Mouse (Mus musculus) liver, embryonic 16.5 days (tissue): ENCODE results near the gene Art5. TPM values are rescaled to one million over a fixed set of nuclear protein-coding genes. Genes with fewer than 3 reads are reported as not detected.

Experiments
- ATAC-seq: fragments of 200-750 bp; cut with Nextera tagmentation; 2 replicates; pipeline ENCODE4 v1.8.0; 2017; ENCODE audit warnings: low read depth, mild to moderate bottlenecking, moderate number of reproducible peaks, moderate library complexity
- H3K27ac ChIP-seq: fragments of 300-500 bp; sonication (generic); 2 replicates; pipeline ENCODE4 v1.5.1; 2014; ENCODE audit warnings: mild to moderate bottlenecking, low read length
- H3K27me3 ChIP-seq: fragments of 300-500 bp; sonication (generic); 2 replicates; pipeline ENCODE4 v1.6.1; 2014; ENCODE audit warnings: low read depth, low read length, mixed read lengths; ENCODE audit not compliant: control insufficient read depth, insufficient read depth
- H3K36me3 ChIP-seq: fragments of 300-500 bp; sonication (generic); 2 replicates; pipeline ENCODE4 v1.6.1; 2014; ENCODE audit warnings: mild to moderate bottlenecking; ENCODE audit not compliant: control insufficient read depth, insufficient read depth
- H3K4me1 ChIP-seq: fragments of 300-500 bp; sonication (generic); 2 replicates; pipeline ENCODE4 v1.6.1; 2014; ENCODE audit warnings: low read depth, low read length, mixed read lengths; ENCODE audit not compliant: control insufficient read depth
- H3K4me2 ChIP-seq: fragments of 300-500 bp; sonication (generic); 2 replicates; pipeline ENCODE4 v1.6.1; 2014; ENCODE audit warnings: low read depth, low read length, mixed read lengths
- H3K4me3 ChIP-seq: fragments of 300-500 bp; sonication (generic); 2 replicates; pipeline ENCODE4 v1.5.1; 2014; ENCODE audit warnings: low read depth, mild to moderate bottlenecking, low read length
- H3K9ac ChIP-seq: fragments of 300-500 bp; sonication (generic); 2 replicates; pipeline ENCODE4 v1.6.1; 2014; ENCODE audit warnings: low read depth, low read length
- H3K9me3 ChIP-seq: fragments of 300-500 bp; sonication (generic); replicated peaks from 2 replicates; pipeline ENCODE4 v1.6.1; 2016; ENCODE audit warnings: low read length; ENCODE audit not compliant: control insufficient read depth
- WGBS: fragments of 180-500 bp; shearing (Covaris S2); extraction: QIAGEN DNeasy Blood & Tissue Kit; methylation state at CpG from one replicate; pipeline ENCODE4 v1.1.7; 2014; ENCODE audit not compliant: insufficient replicate concordance; 5-methylcytosine and 5-hydroxymethylcytosine counted together
- polyA plus RNA-seq: library from polyadenylated mRNA; unstranded; fragments of >200 nt; fragmentation: Nextera tagmentation; extraction: Ambion mirVana; gene quantifications from 2 replicates; pipeline ENCODE4 v1.2.1, GENCODE M21; 2015

Gene Art5
- polyA plus RNA-seq, result 0.22 and 0.23 TPM in 2 replicates

GRCm38 (mm10) chr7:102109171-102109570 is at the start of gene Art5:
Art5 (minus strand) TSS chr7:102109489.
- Histone ChIP-seq H3K4me1 (no peaks in the 10 kb centered on the region; the same call in 1 of the 2 replicates), H3K4me2 (no peak within 1 kb of the TSS), H3K36me3 (no peaks in the 10 kb centered on the region), H3K27ac (no peak within 1 kb of the TSS), H3K9me3 (no peaks in the 10 kb centered on the region), H3K9ac (no peak within 1 kb of the TSS), H3K4me3 (no peak within 1 kb of the TSS), H3K27me3 (no peaks in the 10 kb centered on the region)
- ATAC-seq, result no peak
- 55% methylated on average over 7 of the region's 7 CpGs for WGBS

GRCm38 (mm10) chr7:102153691-102154090 is 44.4 kb upstream of the Art5 start:
- H3K27me3 ChIP-seq, result no peaks in the 10 kb centered on the region
- no peak for ATAC-seq
- peaks cover 35% of the 10 kb centered on the region for H3K36me3 ChIP-seq
- no peak overlapping the region for H3K27ac ChIP-seq
- H3K4me3 ChIP-seq, result no peak overlapping the region
- no peak overlapping the region for H3K9ac ChIP-seq
- H3K9me3 ChIP-seq, result no peaks in the 10 kb centered on the region
- 78% methylated on average over 5 of the region's 5 CpGs for WGBS
- H3K4me1 ChIP-seq, result no peaks in the 10 kb centered on the region
- H3K4me2 ChIP-seq, result no peak overlapping the region

GRCm38 (mm10) chr7:102137898-102138297 is 28.6 kb upstream of the Art5 start:
- Histone ChIP-seq H3K9ac (no peak overlapping the region), H3K4me3 (no peak overlapping the region), H3K27me3 (no peaks in the 10 kb centered on the region), H3K27ac (no peak overlapping the region), H3K9me3 (no peaks in the 10 kb centered on the region), H3K36me3 (peaks cover 51% of the 10 kb centered on the region), H3K4me1 (no peaks in the 10 kb centered on the region), H3K4me2 (no peak overlapping the region)
- ATAC-seq, result no peak
- 88% methylated on average over 5 of the region's 5 CpGs for WGBS

- peaks cover 51% of the 10 kb centered on the region for H3K36me3 ChIP-seq
- no peak overlapping the region for H3K4me3 ChIP-seq
- 66% methylated on average over 1 of the region's 1 CpGs for WGBS
- no peak overlapping the region for H3K9ac ChIP-seq
- H3K9me3 ChIP-seq, result no peaks in the 10 kb centered on the region
- H3K4me2 ChIP-seq, result no peak overlapping the region
- H3K27me3 ChIP-seq, result no peaks in the 10 kb centered on the region
- H3K27ac ChIP-seq, result no peak overlapping the region
- no peak for ATAC-seq
- no peaks in the 10 kb centered on the region for H3K4me1 ChIP-seq
Observed at GRCm38 (mm10) chr7:102137464-102137863, 28.2 kb upstream of the Art5 start.

GRCm38 (mm10) chr7:102132395-102132794 is 23.1 kb upstream of the Art5 start:
- no peak overlapping the region for H3K4me2 ChIP-seq
- no peak for ATAC-seq
- 89% methylated on average over 4 of the region's 4 CpGs for WGBS
- H3K9me3 ChIP-seq, result no peaks in the 10 kb centered on the region
- peaks cover 57% of the 10 kb centered on the region for H3K36me3 ChIP-seq
- H3K27ac ChIP-seq, result no peak overlapping the region
- H3K4me1 ChIP-seq, result no peaks in the 10 kb centered on the region
- no peak overlapping the region for H3K4me3 ChIP-seq
- no peaks in the 10 kb centered on the region for H3K27me3 ChIP-seq
- H3K9ac ChIP-seq, result no peak overlapping the region

GRCm38 (mm10) chr7:102120326-102120725 is 11.0 kb upstream of the Art5 start:
- no peak overlapping the region for H3K4me3 ChIP-seq
- WGBS, result 87% methylated on average over 10 of the region's 10 CpGs
- H3K9me3 ChIP-seq, result no peaks in the 10 kb centered on the region
- H3K36me3 ChIP-seq, result peaks cover 57% of the 10 kb centered on the region
- H3K27me3 ChIP-seq, result no peaks in the 10 kb centered on the region
- no peaks in the 10 kb centered on the region for H3K4me1 ChIP-seq
- H3K9ac ChIP-seq, result no peak overlapping the region
- no peak overlapping the region for H3K4me2 ChIP-seq
- no peak for ATAC-seq
- H3K27ac ChIP-seq, result no peak overlapping the region

- Histone ChIP-seq H3K27ac (no peak overlapping the region), H3K36me3 (peaks cover 29% of the 10 kb centered on the region), H3K9ac (no peak overlapping the region), H3K4me1 (no peaks in the 10 kb centered on the region), H3K9me3 (no peaks in the 10 kb centered on the region), H3K27me3 (no peaks in the 10 kb centered on the region), H3K4me3 (no peak overlapping the region), H3K4me2 (no peak overlapping the region)
- no peak for ATAC-seq
- WGBS, result 71% methylated on average over 6 of the region's 6 CpGs
Observed at GRCm38 (mm10) chr7:102117382-102117781, 8.1 kb upstream of the Art5 start.

GRCm38 (mm10) chr7:102116579-102117331 is 7.5 kb upstream of the Art5 start, which contains the start of gene Chrna10:
Chrna10 (minus strand) TSS chr7:102116828.
- no peak for ATAC-seq

GRCm38 (mm10) chr7:102113151-102113729 is 4.0 kb upstream of the Art5 start:
- H3K4me3 ChIP-seq, result no peak overlapping the region
- peak; percentile 21; the same call in 1 of the 2 replicates for ATAC-seq
- H3K27ac ChIP-seq, result no peak overlapping the region
- H3K4me2 ChIP-seq, result no peak overlapping the region
- 71% methylated on average over 45 of the region's 45 CpGs for WGBS
- no peak overlapping the region for H3K9ac ChIP-seq
- no peaks in the 10 kb centered on the region for H3K4me1 ChIP-seq
- no peaks in the 10 kb centered on the region for H3K9me3 ChIP-seq
- no peaks in the 10 kb centered on the region for H3K36me3 ChIP-seq
- H3K27me3 ChIP-seq, result no peaks in the 10 kb centered on the region

More at GRCm38 (mm10) chr7:102116579-102117331, 7.5 kb upstream of the Art5 start, which contains the start of gene Chrna10:
- WGBS, result 42% methylated on average over 7 of the region's 7 CpGs
- Histone ChIP-seq H3K4me3 (no peak within 1 kb of the TSS), H3K4me2 (no peak within 1 kb of the TSS), H3K27ac (no peak within 1 kb of the TSS), H3K9ac (no peak within 1 kb of the TSS), H3K27me3 (no peaks in the 10 kb centered on the region), H3K9me3 (no peaks in the 10 kb centered on the region), H3K36me3 (peaks cover 23% of the 10 kb centered on the region), H3K4me1 (no peaks in the 10 kb centered on the region)
